Mouse (Mus musculus) intestine, embryonic 14.5 days (tissue): ENCODE results near the gene Ndufv1. TPM values are rescaled to one million over a fixed set of nuclear protein-coding genes. Genes with fewer than 3 reads are reported as not detected.

Experiments used
- ATAC-seq: fragments of 200-750 bp; cut with Nextera tagmentation; replicated peaks from 2 replicates; pipeline ENCODE4 v1.8.0; 2017; ENCODE audit warnings: low read depth, moderate number of reproducible peaks, moderate TSS enrichment, moderate library complexity; ENCODE audit not compliant: low FRiP score, low TSS enrichment
- DNase-seq: peaks from one replicate; pipeline ENCODE4 v3.0.0-alpha.2; 2018; ENCODE audit warnings: low spot score
- H3K27ac ChIP-seq: fragments of 300-500 bp; sonication (generic); 2 replicates; pipeline ENCODE4 v1.5.1; 2014; ENCODE audit warnings: low read depth, mild to moderate bottlenecking, control low read depth
- H3K27me3 ChIP-seq: fragments of 300-500 bp; sonication (generic); replicated peaks from 2 replicates; pipeline ENCODE4 v1.6.1; 2014; ENCODE audit warnings: low read length, control low read depth; ENCODE audit not compliant: control insufficient read depth, insufficient read depth
- H3K36me3 ChIP-seq: fragments of 300-500 bp; sonication (generic); 2 replicates; pipeline ENCODE4 v1.6.1; 2014; ENCODE audit warnings: low read length, control low read depth; ENCODE audit not compliant: control insufficient read depth, insufficient read depth
- H3K4me1 ChIP-seq: fragments of 300-500 bp; sonication (generic); replicated peaks from 2 replicates; pipeline ENCODE4 v1.6.1; 2014; ENCODE audit warnings: low read length, control low read depth, mixed read lengths; ENCODE audit not compliant: control insufficient read depth, insufficient read depth
- H3K4me2 ChIP-seq: fragments of 300-500 bp; sonication (generic); 2 replicates; pipeline ENCODE4 v1.6.1; 2014; ENCODE audit warnings: low read length
- H3K4me3 ChIP-seq: fragments of 300-500 bp; sonication (generic); 2 replicates; pipeline ENCODE4 v1.5.1; 2014; ENCODE audit warnings: low read depth, low read length, control low read depth, mixed read lengths
- H3K9ac ChIP-seq: fragments of 300-500 bp; sonication (generic); 2 replicates; pipeline ENCODE4 v1.6.1; 2014; ENCODE audit warnings: mild to moderate bottlenecking, low read length
- H3K9me3 ChIP-seq: fragments of 300-500 bp; sonication (generic); 2 replicates; pipeline ENCODE4 v1.6.1; 2016; ENCODE audit warnings: low read length, control low read depth; ENCODE audit not compliant: control insufficient read depth
- WGBS: fragments of 180-500 bp; shearing (Covaris S2); extraction: QIAGEN DNeasy Blood & Tissue Kit; methylation state at CpG from one replicate; pipeline ENCODE4 v1.1.7; 2014; 5-methylcytosine and 5-hydroxymethylcytosine counted together
- polyA plus RNA-seq: library from polyadenylated mRNA; unstranded; fragments of >200 nt; fragmentation: Nextera tagmentation; extraction: Ambion mirVana; gene quantifications from 2 replicates; pipeline ENCODE4 v1.2.1, GENCODE M21; 2014

Gene Ndufv1
- polyA plus RNA-seq, 1 experiment from 2014 or later = 247 TPM

DNA sequence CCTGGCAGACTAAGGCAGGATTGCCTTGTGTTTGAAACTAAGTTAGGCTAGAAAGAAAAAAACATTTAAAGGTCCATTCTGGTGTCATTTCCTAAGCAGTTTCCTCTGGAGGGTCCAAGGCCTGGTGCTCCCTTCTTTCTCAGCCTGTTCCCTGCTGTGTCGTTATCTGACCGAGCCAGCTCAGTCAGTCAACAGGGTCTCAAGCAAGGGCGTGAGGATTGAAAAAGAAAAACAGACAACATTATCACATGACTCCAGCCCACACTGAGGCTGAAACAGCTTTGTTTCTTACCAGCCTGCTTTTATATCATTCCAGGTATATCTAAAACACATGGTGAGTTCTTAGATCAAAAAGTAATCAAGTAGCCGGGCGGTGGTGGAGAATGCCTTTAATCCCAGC, 3.0 kb upstream of the Ndufv1 start:
- no peak overlapping the region for H3K4me3 ChIP-seq
- no peaks in the 10 kb centered on the region for H3K9me3 ChIP-seq
- WGBS = 63% methylated on average over 5 of the region's 5 CpGs
- no peak overlapping the region for H3K27ac ChIP-seq
- H3K9ac ChIP-seq = no peak overlapping the region
- ATAC-seq = no peak
- H3K4me2 ChIP-seq = no peak overlapping the region
- H3K4me1 ChIP-seq = peaks cover 14% of the 10 kb centered on the region
- no peaks in the 10 kb centered on the region for H3K27me3 ChIP-seq
- no peak for DNase-seq
- H3K36me3 ChIP-seq = no peaks in the 10 kb centered on the region; the same call in 1 of the 2 replicates

DNA sequence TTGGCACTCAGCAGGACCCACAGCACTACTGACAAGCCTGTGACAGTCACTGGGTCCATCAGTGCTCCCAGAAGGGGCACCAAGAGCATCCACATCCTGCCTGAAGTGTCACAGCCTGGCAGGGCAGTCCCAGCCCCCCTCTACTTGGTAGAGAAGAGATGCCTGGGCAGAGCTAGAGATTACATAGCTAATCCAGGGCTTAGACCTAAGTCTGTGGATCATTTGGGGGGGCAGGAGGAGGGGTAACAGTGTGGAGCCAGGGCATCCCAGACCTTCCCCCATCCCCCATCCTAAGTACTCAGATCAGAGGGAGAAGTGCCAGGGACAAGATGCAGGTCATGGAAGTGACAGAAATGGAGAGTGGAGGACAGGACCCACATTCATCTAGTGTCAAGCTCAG, 2.2 kb upstream of the Ndufv1 start:
- H3K27ac ChIP-seq = no peak overlapping the region
- H3K9me3 ChIP-seq = no peaks in the 10 kb centered on the region
- H3K4me3 ChIP-seq = no peak overlapping the region
- DNase-seq (no peak), ATAC-seq (no peak)
- no peak overlapping the region for H3K4me2 ChIP-seq
- no peaks in the 10 kb centered on the region for H3K27me3 ChIP-seq
- no peak overlapping the region for H3K9ac ChIP-seq
- peaks cover 14% of the 10 kb centered on the region for H3K4me1 ChIP-seq
- peaks cover 7% of the 10 kb centered on the region for H3K36me3 ChIP-seq

DNA sequence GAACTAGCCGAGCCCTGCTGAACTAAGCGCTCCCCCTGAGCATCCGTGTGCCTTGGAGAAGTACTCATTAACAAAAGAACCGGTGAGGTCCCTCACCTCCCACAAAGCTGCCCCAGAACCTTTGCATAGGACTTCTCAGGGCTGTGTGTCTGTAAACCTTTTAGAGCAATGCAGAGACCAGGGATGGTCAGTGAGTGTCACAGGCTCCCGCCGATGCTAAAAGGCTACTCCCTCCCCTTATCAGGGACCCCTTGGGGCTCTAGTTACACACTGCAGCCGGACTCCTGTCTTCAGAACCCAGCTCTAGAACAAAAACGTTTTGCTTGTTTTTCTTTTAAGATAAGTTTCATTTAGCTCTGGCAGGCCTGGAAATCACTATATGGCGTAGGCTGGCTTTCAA, 460 bp upstream of the Ndufv1 start:
- peaks cover 24% of the 10 kb centered on the region for H3K36me3 ChIP-seq
- H3K9ac ChIP-seq = peak overlapping the region; percentile 29; the same call in 1 of the 2 replicates
- no peaks in the 10 kb centered on the region for H3K27me3 ChIP-seq
- H3K27ac ChIP-seq = peak overlapping the region; percentile 59; the same call in 1 of the 2 replicates
- ATAC-seq (no peak; the same call in 1 of the 2 replicates), DNase-seq (no peak)
- 15% methylated on average over 9 of the region's 9 CpGs for WGBS
- no peaks in the 10 kb centered on the region for H3K9me3 ChIP-seq
- H3K4me2 ChIP-seq = peak overlapping the region; percentile 56
- H3K4me3 ChIP-seq = peak overlapping the region; percentile 69
- H3K4me1 ChIP-seq = peaks cover 9% of the 10 kb centered on the region; the same call in 1 of the 2 replicates

DNA sequence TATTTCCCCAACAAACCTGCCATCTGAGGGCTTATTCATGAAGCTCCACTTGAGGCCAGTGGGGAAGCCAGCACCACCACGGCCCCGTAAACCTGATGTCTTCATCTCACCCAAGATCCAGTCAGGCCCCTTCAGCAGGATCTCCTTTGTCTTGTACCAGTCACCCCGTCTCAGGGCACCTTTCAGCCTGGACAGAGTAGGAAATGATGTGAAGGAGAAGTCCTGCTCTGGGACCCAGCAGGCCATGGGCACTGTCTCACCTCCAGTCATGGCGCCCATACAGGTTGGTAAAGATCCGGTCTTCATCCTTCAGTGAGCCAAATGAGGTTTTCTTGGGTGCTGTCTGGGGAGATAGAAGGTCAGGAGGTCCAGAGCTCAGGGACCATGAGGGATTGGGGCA, 1.5 kb downstream of the Ndufv1 start:
- Histone ChIP-seq H3K27ac (no peak overlapping the region), H3K4me1 (peaks cover 9% of the 10 kb centered on the region; the same call in 1 of the 2 replicates), H3K9ac (no peak overlapping the region), H3K4me2 (no peak overlapping the region), H3K36me3 (peaks cover 44% of the 10 kb centered on the region), H3K9me3 (no peaks in the 10 kb centered on the region), H3K27me3 (no peaks in the 10 kb centered on the region), H3K4me3 (no peak overlapping the region)
- DNase-seq = no peak
- WGBS = 90% methylated on average over 5 of the region's 5 CpGs
- no peak for ATAC-seq

DNA sequence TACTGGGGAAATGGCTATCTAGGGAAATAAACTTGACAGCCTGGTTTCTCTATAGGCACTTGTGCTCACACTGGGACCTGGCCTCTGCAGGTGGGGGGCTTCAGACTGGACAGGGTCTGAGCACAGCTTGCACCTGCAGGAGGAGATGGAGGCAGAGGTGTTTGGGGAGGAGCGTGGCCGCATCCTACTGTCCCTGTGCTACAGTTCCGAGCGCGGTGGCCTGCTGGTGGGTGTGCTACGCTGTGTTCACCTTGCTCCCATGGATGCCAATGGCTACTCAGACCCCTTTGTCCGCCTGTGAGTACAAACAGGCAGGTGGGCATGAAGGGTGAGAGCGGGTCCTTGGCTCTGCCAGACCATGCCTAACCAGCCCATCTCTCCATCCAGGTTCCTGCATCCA, 6.6 kb downstream of the Ndufv1 start:
- no peak for ATAC-seq
- Histone ChIP-seq H3K9me3 (no peaks in the 10 kb centered on the region), H3K4me1 (peaks cover 8% of the 10 kb centered on the region), H3K4me2 (no peak overlapping the region), H3K27me3 (no peaks in the 10 kb centered on the region), H3K36me3 (peaks cover 53% of the 10 kb centered on the region), H3K27ac (no peak overlapping the region), H3K4me3 (no peak overlapping the region), H3K9ac (no peak overlapping the region)
- no peak for DNase-seq
- WGBS = 93% methylated on average over 8 of the region's 8 CpGs

DNA sequence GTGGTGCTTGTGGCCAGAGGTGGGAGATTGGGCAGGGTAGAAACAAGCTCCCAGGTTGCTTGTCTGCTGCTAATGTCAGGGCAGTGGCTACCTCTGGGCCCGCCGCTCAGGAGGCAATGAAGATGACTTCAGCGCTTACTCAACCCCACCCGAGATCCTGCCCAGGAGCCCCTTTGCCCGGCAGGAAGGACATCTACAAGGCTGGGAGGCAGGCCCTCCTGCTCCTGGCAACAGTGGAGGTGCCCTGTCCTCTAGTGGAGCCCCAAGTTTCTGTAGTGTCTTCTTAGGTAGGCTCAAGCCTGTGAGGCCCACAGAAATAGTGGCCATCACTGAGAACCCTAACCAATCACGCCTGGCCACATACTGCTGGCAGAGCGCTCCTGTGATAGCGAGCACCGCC, 7.5 kb downstream of the Ndufv1 start:
- no peak overlapping the region for H3K9ac ChIP-seq
- H3K27me3 ChIP-seq = no peaks in the 10 kb centered on the region
- no peaks in the 10 kb centered on the region for H3K9me3 ChIP-seq
- no peak overlapping the region for H3K4me2 ChIP-seq
- DNase-seq = no peak
- no peak for ATAC-seq
- H3K36me3 ChIP-seq = peaks cover 49% of the 10 kb centered on the region
- 88% methylated on average over 9 of the region's 9 CpGs for WGBS
- peaks cover 10% of the 10 kb centered on the region for H3K4me1 ChIP-seq
- no peak overlapping the region for H3K27ac ChIP-seq
- H3K4me3 ChIP-seq = no peak overlapping the region

DNA sequence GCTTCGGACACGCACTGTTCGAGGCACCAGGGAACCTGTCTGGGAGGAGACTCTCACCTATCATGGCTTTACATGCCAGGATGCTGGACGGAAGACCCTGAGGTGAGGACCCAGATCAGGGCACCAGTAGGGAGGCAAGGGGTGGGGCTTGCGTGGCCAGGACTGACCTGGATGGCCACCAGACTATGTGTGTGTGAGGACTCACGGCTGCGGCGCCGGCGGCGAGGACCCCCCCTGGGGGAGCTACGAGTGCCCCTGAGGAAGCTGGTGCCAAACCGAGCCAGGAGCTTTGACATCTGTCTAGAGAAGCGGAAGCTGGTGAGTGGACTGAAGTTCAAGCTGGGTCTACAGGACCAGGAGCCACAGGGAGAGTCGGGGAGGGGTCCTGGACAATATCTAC, 8.3 kb downstream of the Ndufv1 start:
- H3K4me1 ChIP-seq = peaks cover 16% of the 10 kb centered on the region
- 86% methylated on average over 15 of the region's 15 CpGs for WGBS
- ATAC-seq = no peak
- peaks cover 41% of the 10 kb centered on the region for H3K36me3 ChIP-seq
- no peaks in the 10 kb centered on the region for H3K27me3 ChIP-seq
- no peak overlapping the region for H3K27ac ChIP-seq
- no peak overlapping the region for H3K4me3 ChIP-seq
- DNase-seq = no peak
- H3K9ac ChIP-seq = no peak overlapping the region
- no peaks in the 10 kb centered on the region for H3K9me3 ChIP-seq
- no peak overlapping the region for H3K4me2 ChIP-seq

DNA sequence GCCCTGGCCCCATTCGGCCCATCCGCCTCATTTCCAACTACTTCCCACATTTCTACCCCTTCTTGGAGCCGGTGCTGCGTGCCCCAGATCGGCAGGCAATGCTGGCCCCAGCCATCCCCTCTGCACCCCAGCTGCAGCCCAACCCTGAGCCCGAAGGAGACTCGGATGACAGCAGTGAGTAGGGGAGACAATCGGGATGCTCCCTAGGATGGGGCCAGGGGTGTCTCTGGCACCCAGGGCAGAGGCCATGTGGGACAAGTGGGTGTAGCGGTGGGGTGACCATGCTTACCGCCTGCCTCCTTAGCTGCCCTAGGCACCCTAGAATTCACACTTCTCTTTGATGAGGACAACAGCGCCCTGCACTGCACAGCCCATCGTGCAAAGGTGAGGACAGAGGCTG, 9.0 kb downstream of the Ndufv1 start:
- Histone ChIP-seq H3K4me3 (no peak overlapping the region), H3K27me3 (no peaks in the 10 kb centered on the region), H3K27ac (no peak overlapping the region), H3K4me1 (peaks cover 16% of the 10 kb centered on the region), H3K9ac (no peak overlapping the region), H3K4me2 (no peak overlapping the region), H3K36me3 (peaks cover 35% of the 10 kb centered on the region), H3K9me3 (no peaks in the 10 kb centered on the region)
- 69% methylated on average over 12 of the region's 12 CpGs for whole genome bisulfite sequencing
- ATAC-seq = no peak
- no peak for DNase-seq

DNA sequence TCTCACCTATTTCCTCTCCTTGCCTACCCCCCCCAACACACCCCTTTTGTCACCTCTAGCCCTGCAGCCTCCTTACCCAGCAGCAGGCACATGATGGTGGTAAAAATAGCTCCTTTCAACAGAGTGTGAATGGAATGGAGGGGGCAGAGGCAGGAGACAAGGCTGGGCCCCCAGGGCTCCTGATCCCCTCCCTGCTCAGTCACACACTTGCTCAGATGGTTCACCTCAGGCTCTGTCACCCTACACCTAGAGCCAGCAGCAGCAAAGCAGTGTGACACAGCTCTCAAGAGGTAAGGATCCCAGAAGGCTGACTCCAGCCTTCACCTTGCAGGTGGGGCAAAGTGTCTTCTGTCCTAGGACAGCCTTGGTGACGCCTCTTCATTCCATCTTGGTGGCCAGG, 9.5 kb downstream of the Ndufv1 start, which contains the start of gene Doc2g:
TSS of gene Doc2g (plus strand) at position 202 of the 400 bp plus-strand sequence.
- no peak within 1 kb of the TSS for H3K27ac ChIP-seq
- no peak within 1 kb of the TSS for H3K4me2 ChIP-seq
- DNase-seq (no peak), ATAC-seq (no peak)
- peaks cover 30% of the 10 kb centered on the region for H3K36me3 ChIP-seq
- H3K9ac ChIP-seq = no peak within 1 kb of the TSS
- no peak within 1 kb of the TSS for H3K4me3 ChIP-seq
- no peaks in the 10 kb centered on the region for H3K9me3 ChIP-seq
- H3K27me3 ChIP-seq = no peaks in the 10 kb centered on the region
- 71% methylated on average over 1 of the region's 1 CpGs for WGBS
- H3K4me1 ChIP-seq = peaks cover 16% of the 10 kb centered on the region
